Mouse (Mus musculus) E14TG2a.4 (cell line): Measurements from ENCODE around the gene Adar.

Experiments used
- H3K27me3 ChIP-seq: 2 replicates; pipeline ENCODE4 v1.6.1; 2014; ENCODE audit warnings: low read length, control low read depth; ENCODE audit not compliant: insufficient read depth
- H3K36me3 ChIP-seq: 2 replicates; pipeline ENCODE4 v1.6.1; 2014; ENCODE audit warnings: low read length, control low read depth; ENCODE audit not compliant: insufficient read depth
- H3K4me1 ChIP-seq: replicated peaks from 2 replicates; pipeline ENCODE4 v1.6.1; 2014; ENCODE audit warnings: low read depth, low read length, control low read depth
- H3K4me3 ChIP-seq: replicated peaks from 2 replicates; pipeline ENCODE4 v1.5.1; 2014; ENCODE audit warnings: mild to moderate bottlenecking, low read length
- H3K9me3 ChIP-seq: 2 replicates; pipeline ENCODE4 v1.6.1; 2014; ENCODE audit warnings: low read length, control low read depth
- CTCF ChIP-seq: conservative IDR thresholded peaks from 2 replicates; pipeline ENCODE4 v1.5.1; 2014; ENCODE audit warnings: low read length
- NANOG ChIP-seq: IDR thresholded peaks from 2 replicates; pipeline ENCODE4 v1.6.1; 2014; ENCODE audit warnings: borderline replicate concordance, low read length, mixed read lengths
- POU5F1 ChIP-seq: IDR thresholded peaks from 2 replicates; pipeline ENCODE4 v1.6.1; 2014; ENCODE audit warnings: low read length, borderline replicate concordance

Gene Adar

GRCm38 (mm10) chr3:89691776-89692175 lies 23.0 kb upstream of the Adar start:
- H3K36me3 ChIP-seq, result no peaks in the 10 kb centered on the region
- H3K27me3 ChIP-seq, result peaks cover 24% of the 10 kb centered on the region
- no peak for TF ChIP-seq NANOG
- TF ChIP-seq POU5F1, result no peak
- no peak for TF ChIP-seq CTCF
- H3K4me1 ChIP-seq, result peaks cover 22% of the 10 kb centered on the region
- H3K4me3 ChIP-seq, result no peak overlapping the region
- H3K9me3 ChIP-seq, result peaks cover 4% of the 10 kb centered on the region; the same call in 1 of the 2 replicates

- TF ChIP-seq NANOG (no peak), CTCF (no peak)
- H3K9me3 ChIP-seq, result peaks cover 8% of the 10 kb centered on the region
- H3K36me3 ChIP-seq, result no peaks in the 10 kb centered on the region
- peaks cover 10% of the 10 kb centered on the region for H3K4me1 ChIP-seq
- peaks cover 2% of the 10 kb centered on the region for H3K27me3 ChIP-seq
- H3K4me3 ChIP-seq, result no peak overlapping the region
Observed at GRCm38 (mm10) chr3:89696152-89696821, 18.5 kb upstream of the Adar start.

- TF ChIP-seq POU5F1 (no peak), NANOG (peak; percentile 73; the same call in 1 of the 2 replicates)
- H3K36me3 ChIP-seq, result no peaks in the 10 kb centered on the region
- H3K4me3 ChIP-seq, result no peak overlapping the region
- no peaks in the 10 kb centered on the region for H3K27me3 ChIP-seq
- no peaks in the 10 kb centered on the region for H3K4me1 ChIP-seq
- peaks cover 8% of the 10 kb centered on the region for H3K9me3 ChIP-seq
Observed at GRCm38 (mm10) chr3:89698958-89699357, 15.9 kb upstream of the Adar start.

- H3K4me1 ChIP-seq, result no peaks in the 10 kb centered on the region
Observed at GRCm38 (mm10) chr3:89700461-89700860, 14.4 kb upstream of the Adar start.

GRCm38 (mm10) chr3:89703596-89703995 lies 11.2 kb upstream of the Adar start:
- H3K4me3 ChIP-seq, result no peak overlapping the region
- peaks cover 8% of the 10 kb centered on the region for H3K9me3 ChIP-seq
- TF ChIP-seq NANOG (no peak), POU5F1 (no peak), CTCF (no peak)

More at GRCm38 (mm10) chr3:89700461-89700860, 14.4 kb upstream of the Adar start:
- Histone ChIP-seq H3K27me3 (no peaks in the 10 kb centered on the region), H3K36me3 (no peaks in the 10 kb centered on the region), H3K9me3 (peaks cover 8% of the 10 kb centered on the region), H3K4me3 (no peak overlapping the region)
- TF ChIP-seq CTCF (no peak), NANOG (no peak), POU5F1 (no peak)

GRCm38 (mm10) chr3:89704064-89704463 lies 10.8 kb upstream of the Adar start:
- TF ChIP-seq NANOG (no peak), POU5F1 (no peak), CTCF (no peak)
- no peak overlapping the region for H3K4me3 ChIP-seq
- H3K27me3 ChIP-seq, result no peaks in the 10 kb centered on the region
- no peaks in the 10 kb centered on the region for H3K4me1 ChIP-seq
- H3K9me3 ChIP-seq, result peaks cover 6% of the 10 kb centered on the region
- H3K36me3 ChIP-seq, result no peaks in the 10 kb centered on the region

More at GRCm38 (mm10) chr3:89703596-89703995, 11.2 kb upstream of the Adar start:
- H3K27me3 ChIP-seq, result no peaks in the 10 kb centered on the region
- no peaks in the 10 kb centered on the region for H3K4me1 ChIP-seq
- H3K36me3 ChIP-seq, result no peaks in the 10 kb centered on the region

GRCm38 (mm10) chr3:89715207-89715966 lies 565 bp downstream of the Adar start:
- Histone ChIP-seq H3K27me3 (peaks cover 12% of the 10 kb centered on the region), H3K4me1 (peaks cover 25% of the 10 kb centered on the region), H3K9me3 (peaks cover 3% of the 10 kb centered on the region; the same call in 1 of the 2 replicates), H3K36me3 (peaks cover 4% of the 10 kb centered on the region; the same call in 1 of the 2 replicates), H3K4me3 (peak overlapping the region; percentile 95)
- no peak for TF ChIP-seq POU5F1

- no peak for TF ChIP-seq POU5F1
- no peak for TF ChIP-seq NANOG
- no peak for TF ChIP-seq CTCF
- peaks cover 3% of the 10 kb centered on the region; the same call in 1 of the 2 replicates for H3K9me3 ChIP-seq
- peaks cover 4% of the 10 kb centered on the region; the same call in 1 of the 2 replicates for H3K36me3 ChIP-seq
- peak overlapping the region; percentile 95 for H3K4me3 ChIP-seq
- peaks cover 12% of the 10 kb centered on the region for H3K27me3 ChIP-seq
- H3K4me1 ChIP-seq, result peaks cover 30% of the 10 kb centered on the region
Observed at GRCm38 (mm10) chr3:89715967-89716256, 1.1 kb downstream of the Adar start.

- peaks cover 4% of the 10 kb centered on the region; the same call in 1 of the 2 replicates for H3K36me3 ChIP-seq
- no peak for TF ChIP-seq NANOG
- no peak for TF ChIP-seq CTCF
- no peak for TF ChIP-seq POU5F1
- H3K27me3 ChIP-seq, result no peaks in the 10 kb centered on the region
- peaks cover 38% of the 10 kb centered on the region for H3K4me1 ChIP-seq
- no peak overlapping the region for H3K4me3 ChIP-seq
- H3K9me3 ChIP-seq, result peaks cover 8% of the 10 kb centered on the region; the same call in 1 of the 2 replicates
Observed at GRCm38 (mm10) chr3:89722032-89722431, 7.2 kb downstream of the Adar start.
